Mouse (Mus musculus): ENCODE measurements around the gene Pold1. TPM values are rescaled to one million over a fixed set of nuclear protein-coding genes. Genes with fewer than 3 reads are reported as not detected.

The Pold1 gene
- total RNA-seq, 2 experiments from 2014 or later = 36.1 to 39.4 TPM

- ATAC-seq (ENCODE audit: poor library complexity, severe bottlenecking) = no peak
Observed at GRCm38 (mm10) chr7:44547725-44548124, 924 bp downstream of the Pold1 start.

GRCm38 (mm10) chr7:44547041-44547440, 1.6 kb downstream of the Pold1 start:
- ATAC-seq (ENCODE audit: poor library complexity, severe bottlenecking) = no peak

- no peak for ATAC-seq (ENCODE audit: poor library complexity, severe bottlenecking)
Observed at GRCm38 (mm10) chr7:44546274-44546673, 2.4 kb downstream of the Pold1 start.

GRCm38 (mm10) chr7:44543071-44543470, 5.6 kb downstream of the Pold1 start:
- no peak for ATAC-seq (ENCODE audit: poor library complexity, severe bottlenecking)

GRCm38 (mm10) chr7:44542555-44542954, 6.1 kb downstream of the Pold1 start:
- no peak for ATAC-seq (ENCODE audit: poor library complexity, severe bottlenecking)

- no peak for ATAC-seq (ENCODE audit: poor library complexity, severe bottlenecking)
Observed at GRCm38 (mm10) chr7:44538756-44539624, 9.7 kb downstream of the Pold1 start.

GRCm38 (mm10) chr7:44537496-44537895, 11.2 kb downstream of the Pold1 start:
- no peak for ATAC-seq (ENCODE audit: poor library complexity, severe bottlenecking)

GRCm38 (mm10) chr7:44537009-44537408, 11.6 kb downstream of the Pold1 start:
- ATAC-seq (ENCODE audit: poor library complexity, severe bottlenecking) = no peak

- no peak for ATAC-seq (ENCODE audit: poor library complexity, severe bottlenecking)
Observed at GRCm38 (mm10) chr7:44536590-44536968, 12.1 kb downstream of the Pold1 start.

- no peak for ATAC-seq (ENCODE audit: poor library complexity, severe bottlenecking)
Observed at GRCm38 (mm10) chr7:44535657-44536589, 12.7 kb downstream of the Pold1 start.

- ATAC-seq (ENCODE audit: poor library complexity, severe bottlenecking) = no peak
Observed at GRCm38 (mm10) chr7:44534656-44535441, 13.8 kb downstream of the Pold1 start.

- peak; percentile 76 for ATAC-seq (ENCODE audit: poor library complexity, severe bottlenecking)
Observed at GRCm38 (mm10) chr7:44534242-44534641, 14.4 kb downstream of the Pold1 start.

- ATAC-seq (ENCODE audit: poor library complexity, severe bottlenecking) = no peak
Observed at GRCm38 (mm10) chr7:44533746-44534045, 15.0 kb downstream of the Pold1 start.

- ATAC-seq (ENCODE audit: poor library complexity, severe bottlenecking) = no peak
Observed at GRCm38 (mm10) chr7:44532918-44533745, 15.5 kb downstream of the Pold1 start.

GRCm38 (mm10) chr7:44531946-44532732, 16.5 kb downstream of the Pold1 start, which contains the start of gene Spib:
Gene Spib (minus strand): TSS chr7:44532071.
- no peak for ATAC-seq (ENCODE audit: poor library complexity, severe bottlenecking)

GRCm38 (mm10) chr7:44531207-44531606, 17.4 kb downstream of the Pold1 start:
- ATAC-seq (ENCODE audit: poor library complexity, severe bottlenecking) = no peak

- ATAC-seq (ENCODE audit: poor library complexity, severe bottlenecking) = no peak
Observed at GRCm38 (mm10) chr7:44530507-44530906, 18.1 kb downstream of the Pold1 start.

GRCm38 (mm10) chr7:44529518-44529917, 19.1 kb downstream of the Pold1 start:
- ATAC-seq (ENCODE audit: poor library complexity, severe bottlenecking) = no peak
